Comparison of ENCODE assay signal across 9 mouse cellular contexts in the genomic region with DNA sequence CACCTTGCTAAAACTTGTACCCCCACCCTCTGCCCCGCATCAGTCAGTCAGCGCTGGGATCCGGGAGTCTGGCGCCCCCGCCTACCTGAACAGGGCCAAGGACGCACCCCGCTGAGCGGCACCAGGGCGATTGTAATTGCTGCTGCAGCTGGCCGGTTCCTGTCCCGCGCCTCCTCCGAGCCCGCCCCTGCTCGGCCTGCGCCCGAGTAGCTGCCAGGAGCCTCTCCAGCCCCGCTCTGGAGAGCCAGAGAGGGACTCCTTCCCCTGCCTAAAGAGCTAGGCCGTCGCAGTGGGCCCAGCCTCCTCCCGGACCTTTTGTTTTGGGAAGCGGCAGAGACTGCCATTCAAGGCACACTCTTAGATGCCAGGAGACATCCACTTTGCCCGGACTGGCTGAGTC. TPM values are rescaled to one million over a fixed set of nuclear protein-coding genes. Genes with fewer than 3 reads are reported as not detected.
A peak's percentile ranks its signal among the peaks of the same experiment; 100 is the strongest.
DNase-seq lines count a peak whose midpoint lies in the region; ATAC-seq lines count a peak whose summit lies in the region.
"Had no signal": no experiment of that assay in that cellular context is flagged by ENCODE, and none has a peak within 500 bp of the region (broad histone marks: within the 10 kb centered on the region; RNA-seq: fewer than 3 reads in every experiment).

No protein-coding gene starts in this region.

- WGBS in embryonic facial prominence, embryonic 14.5 days: 3% methylated on average over 19 of the region's 23 CpGs
- 6% methylated on average over 23 of the region's 23 CpGs for WGBS in heart, embryonic 13.5 days
- 2% methylated on average over 23 of the region's 23 CpGs for WGBS in limb, embryonic 10.5 days
- WGBS in midbrain, embryonic 15.5 days: 2% methylated on average over 23 of the region's 23 CpGs

- H3K4me3 ChIP-seq in embryonic facial prominence, embryonic 14.5 days (ENCODE audit: low read depth, low read length): peak overlapping the region; percentile 19
- H3K4me3 ChIP-seq in heart, embryonic 13.5 days: peak overlapping the region; percentile 30
- H3K4me3 ChIP-seq in limb, embryonic 10.5 days: peak overlapping the region; percentile 33
- H3K4me3 ChIP-seq in midbrain, embryonic 15.5 days: no peak overlapping the region

- H3K27ac ChIP-seq in embryonic facial prominence, embryonic 14.5 days (replicated peaks; ENCODE audit: low read depth, low read length): no peak overlapping the region
- H3K27ac ChIP-seq in heart, embryonic 13.5 days (replicated peaks): no peak overlapping the region
- H3K27ac ChIP-seq in limb, embryonic 10.5 days: peak overlapping the region; percentile 63
- H3K27ac ChIP-seq in midbrain, embryonic 15.5 days: no peak overlapping the region

- no peaks in the 10 kb centered on the region for H3K27me3 ChIP-seq in embryonic facial prominence, embryonic 14.5 days (replicated peaks; ENCODE audit: control insufficient read depth, insufficient read depth, low read length)
- peaks cover 46% of the 10 kb centered on the region for H3K27me3 ChIP-seq in heart, embryonic 13.5 days (replicated peaks)
- peaks cover 54% of the 10 kb centered on the region for H3K27me3 ChIP-seq in limb, embryonic 10.5 days (ENCODE audit: low read depth, poor library complexity, severe bottlenecking)
- H3K27me3 ChIP-seq in midbrain, embryonic 15.5 days (replicated peaks): peaks cover 5% of the 10 kb centered on the region; the same call in 1 of the 2 replicates

- H3K36me3 ChIP-seq in embryonic facial prominence, embryonic 14.5 days (ENCODE audit: control insufficient read depth, insufficient read depth, low read length): no peaks in the 10 kb centered on the region
- H3K36me3 ChIP-seq in heart, embryonic 13.5 days: no peaks in the 10 kb centered on the region
- H3K36me3 ChIP-seq in limb, embryonic 10.5 days: no peaks in the 10 kb centered on the region
- H3K36me3 ChIP-seq in midbrain, embryonic 15.5 days (replicated peaks): no peaks in the 10 kb centered on the region

- no peaks in the 10 kb centered on the region for H3K9me3 ChIP-seq in embryonic facial prominence, embryonic 14.5 days (ENCODE audit: control insufficient read depth, low read length)
- no peaks in the 10 kb centered on the region for H3K9me3 ChIP-seq in heart, embryonic 13.5 days
- H3K9me3 ChIP-seq in limb, embryonic 10.5 days (replicated peaks): no peaks in the 10 kb centered on the region
- H3K9me3 ChIP-seq in midbrain, embryonic 15.5 days: no peaks in the 10 kb centered on the region

- H3K4me1 ChIP-seq in embryonic facial prominence, embryonic 14.5 days (ENCODE audit: control insufficient read depth, insufficient read depth, low read length): 0 out of 2 replicates have a peak, but pooled peaks cover 4% of the 10 kb centered on the region
- peaks cover 23% of the 10 kb centered on the region for H3K4me1 ChIP-seq in heart, embryonic 13.5 days
- peaks cover 24% of the 10 kb centered on the region for H3K4me1 ChIP-seq in limb, embryonic 10.5 days
- peaks cover 6% of the 10 kb centered on the region for H3K4me1 ChIP-seq in midbrain, embryonic 15.5 days

- peak; percentile 32 to 49 for DNase-seq in cerebellum, postnatal 25 days
- DNase-seq in cerebellum, adult 9-11 months: no peak
- DNase-seq in embryonic facial prominence, embryonic 14.5 days (ENCODE audit: low spot score): peak; percentile 48
- peak; percentile 69 for DNase-seq in limb, embryonic 10.5 days (ENCODE audit: low spot score)

- H3K4me2 ChIP-seq in embryonic facial prominence, embryonic 14.5 days (ENCODE audit: low read depth, low read length): peak overlapping the region; percentile 44
- peak overlapping the region; percentile 53 for H3K4me2 ChIP-seq in heart, embryonic 13.5 days
- peak overlapping the region; percentile 33 for H3K4me2 ChIP-seq in midbrain, embryonic 15.5 days

- H3K9ac ChIP-seq in embryonic facial prominence, embryonic 14.5 days (ENCODE audit: low read depth, low read length): peak overlapping the region; percentile 62
- H3K9ac ChIP-seq in heart, embryonic 13.5 days: peak overlapping the region; percentile 58
- H3K9ac ChIP-seq in midbrain, embryonic 15.5 days: 0 out of 2 replicates have a peak overlapping the region, but pooled peaks have one; percentile 9

- ATAC-seq in embryonic facial prominence, embryonic 14.5 days (ENCODE audit: low read depth): peak; percentile 74; the same call in 1 of the 2 replicates
- no peak for ATAC-seq in heart, embryonic 13.5 days (ENCODE audit: extremely low read depth, insufficient number of reproducible peaks, low FRiP score, low TSS enrichment)
- ATAC-seq in midbrain, embryonic 15.5 days (replicated peaks): no peak
- no peak for ATAC-seq in CD4-positive, CD25-positive, alpha-beta regulatory T cell, adult 4 months
- no peak for ATAC-seq in granulocyte monocyte progenitor cell, adult 5-6 weeks (replicated peaks; ENCODE audit: poor library complexity, severe bottlenecking)

RNA-seq across cellular contexts. Expression of a gene that starts 19.1 kb away (rescaled TPM):
- polyA plus RNA-seq in embryonic facial prominence, embryonic 14.5 days (2014; fragmentation: Nextera tagmentation; extraction: Ambion mirVana): 1.7 TPM in 2 replicates
- 0.09 and 0.51 TPM in 2 replicates for polyA plus RNA-seq in heart, embryonic 13.5 days (2015; fragmentation: Nextera tagmentation; extraction: Ambion mirVana)
- 0.15 and 0.16 TPM in 2 replicates for polyA plus RNA-seq in limb, embryonic 10.5 days (2016; fragmentation: Nextera tagmentation; extraction: Ambion mirVana)
- 0.70 and 0.99 TPM in 2 replicates for polyA plus RNA-seq in midbrain, embryonic 15.5 days (2015; fragmentation: Nextera tagmentation; extraction: Ambion mirVana)
- polyA plus RNA-seq in CD4-positive, CD25-positive, alpha-beta regulatory T cell, adult 4 months (2017; shearing (Covaris generic)): under 1 TPM in 1 of 2 experiments, not detected in 1; 0.23 TPM
- total RNA-seq in granulocyte monocyte progenitor cell, adult 5-6 weeks (2014; fragmentation: Nextera tagmentation): not detected in 2 replicates
- 0.26 TPM in 1 of 2 replicates, not detected in the other for total RNA-seq in granulocyte monocyte progenitor cell, adult 5-6 weeks (2017)
- polyA plus RNA-seq: C2C12 had no signal

RNA-seq across cellular contexts. Expression of a gene that starts 30.9 kb away (rescaled TPM):
- 1.7 and 2.0 TPM in 2 replicates for polyA plus RNA-seq in embryonic facial prominence, embryonic 14.5 days (2014; fragmentation: Nextera tagmentation; extraction: Ambion mirVana)
- 1.5 and 1.9 TPM in 2 replicates for polyA plus RNA-seq in heart, embryonic 13.5 days (2015; fragmentation: Nextera tagmentation; extraction: Ambion mirVana)
- 3.1 and 4.4 TPM in 2 replicates for polyA plus RNA-seq in limb, embryonic 10.5 days (2016; fragmentation: Nextera tagmentation; extraction: Ambion mirVana)
- 3.5 TPM in 2 replicates for polyA plus RNA-seq in midbrain, embryonic 15.5 days (2015; fragmentation: Nextera tagmentation; extraction: Ambion mirVana)
- 10 to 100 TPM; 31.6 to 60.3 TPM for polyA plus RNA-seq in CD4-positive, CD25-positive, alpha-beta regulatory T cell, adult 4 months (2017; shearing (Covaris generic))
- total RNA-seq in granulocyte monocyte progenitor cell, adult 5-6 weeks (2014; fragmentation: Nextera tagmentation): 4.7 and 13.9 TPM in 2 replicates
- total RNA-seq in granulocyte monocyte progenitor cell, adult 5-6 weeks (2017): 8.2 and 17.3 TPM in 2 replicates

RNA-seq across cellular contexts. Expression of a gene that starts 39.1 kb away (rescaled TPM):
- 50.6 and 52.9 TPM in 2 replicates for polyA plus RNA-seq in embryonic facial prominence, embryonic 14.5 days (2014; fragmentation: Nextera tagmentation; extraction: Ambion mirVana)
- 33.4 and 34.7 TPM in 2 replicates for polyA plus RNA-seq in heart, embryonic 13.5 days (2015; fragmentation: Nextera tagmentation; extraction: Ambion mirVana)
- polyA plus RNA-seq in limb, embryonic 10.5 days (2016; fragmentation: Nextera tagmentation; extraction: Ambion mirVana): 77.2 and 87.7 TPM in 2 replicates
- 67.2 and 70.2 TPM in 2 replicates for polyA plus RNA-seq in midbrain, embryonic 15.5 days (2015; fragmentation: Nextera tagmentation; extraction: Ambion mirVana)
- polyA plus RNA-seq in CD4-positive, CD25-positive, alpha-beta regulatory T cell, adult 4 months (2017; shearing (Covaris generic)): 10 to 100 TPM; 11.1 to 13.2 TPM
- total RNA-seq in granulocyte monocyte progenitor cell, adult 5-6 weeks (2014; fragmentation: Nextera tagmentation): 50.0 and 54.4 TPM in 2 replicates
- total RNA-seq in granulocyte monocyte progenitor cell, adult 5-6 weeks (2017): 26.0 and 34.5 TPM in 2 replicates

RNA-seq across cellular contexts. Expression of a gene that starts 40.5 kb away (rescaled TPM):
- polyA plus RNA-seq in embryonic facial prominence, embryonic 14.5 days (2014; fragmentation: Nextera tagmentation; extraction: Ambion mirVana): 0.34 TPM in 1 of 2 replicates, not detected in the other
- 0.21 TPM in 1 of 2 replicates, not detected in the other for polyA plus RNA-seq in heart, embryonic 13.5 days (2015; fragmentation: Nextera tagmentation; extraction: Ambion mirVana)
- polyA plus RNA-seq in limb, embryonic 10.5 days (2016; fragmentation: Nextera tagmentation; extraction: Ambion mirVana): 0.31 and 0.56 TPM in 2 replicates
- polyA plus RNA-seq in midbrain, embryonic 15.5 days (2015; fragmentation: Nextera tagmentation; extraction: Ambion mirVana): not detected in 2 replicates
- 1 to 10 TPM in 1 of 2 experiments, not detected in 1; 1.0 TPM for polyA plus RNA-seq in CD4-positive, CD25-positive, alpha-beta regulatory T cell, adult 4 months (2017; shearing (Covaris generic))
- total RNA-seq in granulocyte monocyte progenitor cell, adult 5-6 weeks (2014; fragmentation: Nextera tagmentation): not detected in 2 replicates
- not detected in 2 replicates for total RNA-seq in granulocyte monocyte progenitor cell, adult 5-6 weeks (2017)

RNA-seq across cellular contexts. Expression of a gene that starts 53.2 kb away (rescaled TPM):
- polyA plus RNA-seq in embryonic facial prominence, embryonic 14.5 days (2014; fragmentation: Nextera tagmentation; extraction: Ambion mirVana): 58.2 and 64.5 TPM in 2 replicates
- polyA plus RNA-seq in heart, embryonic 13.5 days (2015; fragmentation: Nextera tagmentation; extraction: Ambion mirVana): 172 and 191 TPM in 2 replicates
- 256 and 281 TPM in 2 replicates for polyA plus RNA-seq in limb, embryonic 10.5 days (2016; fragmentation: Nextera tagmentation; extraction: Ambion mirVana)
- polyA plus RNA-seq in midbrain, embryonic 15.5 days (2015; fragmentation: Nextera tagmentation; extraction: Ambion mirVana): 298 and 326 TPM in 2 replicates
- 100 to 1,000 TPM; 426 to 510 TPM for polyA plus RNA-seq in CD4-positive, CD25-positive, alpha-beta regulatory T cell, adult 4 months (2017; shearing (Covaris generic))
- 80.5 and 129 TPM in 2 replicates for total RNA-seq in granulocyte monocyte progenitor cell, adult 5-6 weeks (2014; fragmentation: Nextera tagmentation)
- total RNA-seq in granulocyte monocyte progenitor cell, adult 5-6 weeks (2017): 90.1 and 115 TPM in 2 replicates

Comparison
In these comparisons a context has a peak if more than half of its experiments do, and no peak if none do; other contexts are left out.
1. H3K9ac ChIP-seq: peak in every context shown above with its lines; median percentile 62 in embryonic facial prominence, embryonic 14.5 days; 58 in heart, embryonic 13.5 days; 9 in midbrain, embryonic 15.5 days.